Mouse (Mus musculus) ES-E14 (cell line): ENCODE measurements around the gene Gm40193. TPM values are rescaled to one million over a fixed set of nuclear protein-coding genes. Genes with fewer than 3 reads are reported as not detected.

Experiments
- DNase-seq: peaks from one replicate; pipeline ENCODE4 v3.0.0-alpha.2; 2013; ENCODE audit warnings: low read depth, low spot score
- H3K27ac ChIP-seq: 2 replicates; pipeline ENCODE4 v1.5.1; 2012; ENCODE audit warnings: low read depth, mild to moderate bottlenecking, low read length, moderate library complexity, mixed read lengths; ENCODE audit not compliant: poor library complexity, insufficient read depth, severe bottlenecking
- H3K36me3 ChIP-seq: 2 replicates; pipeline ENCODE4 v1.6.1; 2012; ENCODE audit warnings: mild to moderate bottlenecking, low read length, moderate library complexity, mixed read lengths; ENCODE audit not compliant: control insufficient read depth, poor library complexity, insufficient read depth, severe bottlenecking
- H3K4me1 ChIP-seq, 2 experiments: fragments of 150-350 bp in 1 of 2; sonication (generic) in 1 of 2; 2 replicates each; pipeline ENCODE4 v1.6.1; 2012; ENCODE audit warnings: low read length in 2 of 2, mild to moderate bottlenecking in 1 of 2, mixed read lengths in 1 of 2; ENCODE audit not compliant: control insufficient read depth in 2 of 2, insufficient read depth in 2 of 2, poor library complexity in 1 of 2
- H3K4me3 ChIP-seq, 2 experiments: fragments of 150-350 bp in 1 of 2; sonication (generic) in 1 of 2; 2 replicates each; pipeline ENCODE4 v1.5.1; 2012; ENCODE audit warnings: low read length in 2 of 2, low read depth in 1 of 2, mild to moderate bottlenecking in 1 of 2, mixed read lengths in 1 of 2; ENCODE audit not compliant: insufficient read depth in 1 of 2, poor library complexity in 1 of 2, severe bottlenecking in 1 of 2
- H3K9ac ChIP-seq: 2 replicates; pipeline ENCODE4 v1.6.1; 2012; ENCODE audit warnings: low read depth, mild to moderate bottlenecking, low read length, mixed read lengths; ENCODE audit not compliant: poor library complexity, insufficient read depth, severe bottlenecking
- H3K9me3 ChIP-seq: fragments of 150-350 bp; sonication (generic); 2 replicates; pipeline ENCODE4 v1.6.1; 2012; ENCODE audit warnings: low read depth, mild to moderate bottlenecking, low read length; ENCODE audit not compliant: control insufficient read depth, insufficient read depth
- CHD2 ChIP-seq: IDR thresholded peaks from 2 replicates; pipeline ENCODE4 v1.6.1; 2014; ENCODE audit warnings: mild to moderate bottlenecking, low read depth, low read length, inconsistent platforms
- HCFC1 ChIP-seq: IDR thresholded peaks from 2 replicates; pipeline ENCODE4 v1.6.1; 2012; ENCODE audit warnings: low read length, inconsistent platforms, borderline replicate concordance; ENCODE audit not compliant: insufficient read depth
- MAFK ChIP-seq: IDR thresholded peaks from 2 replicates; pipeline ENCODE4 v1.6.1; 2014; ENCODE audit warnings: mild to moderate bottlenecking, low read depth, low read length, inconsistent platforms; ENCODE audit not compliant: insufficient read depth
- ZC3H11A ChIP-seq: IDR thresholded peaks from 2 replicates; pipeline ENCODE4 v1.6.1; 2012; ENCODE audit warnings: low read depth, mild to moderate bottlenecking, inconsistent platforms, low read length, borderline replicate concordance
- ZNF384 ChIP-seq: IDR thresholded peaks from 2 replicates; pipeline ENCODE4 v1.6.1; 2012; ENCODE audit warnings: low read depth, low read length, inconsistent platforms
- in situ Hi-C, 2 experiments: fragments of 600-800 bp; cut with MboI; formaldehyde crosslinking; loops; one replicate each; pipeline ENCODE4 v1.15.1; 2025; ENCODE audit warnings: low sequenced_read_pairs in 2 of 2, inconsistent platforms in 1 of 2; ENCODE audit not compliant: unreplicated experiment in 2 of 2
- total RNA-seq: library from RNA; depleted of rRNA; stranded (reverse); fragments of 300-350 nt; gene quantifications from 2 replicates; pipeline ENCODE4 v1.2.3, GENCODE M21; 2012

The Gm40193 gene
- total RNA-seq, 1 experiment, result not detected

- H3K9ac ChIP-seq, result no peak overlapping the region
- DNase-seq, result no peak
- no peak for TF ChIP-seq HCFC1
- TF ChIP-seq ZNF384, result no peak
- no peak for TF ChIP-seq MAFK
- TF ChIP-seq ZC3H11A, result no peak
- TF ChIP-seq CHD2, result no peak
- H3K9me3 ChIP-seq, result no peaks in the 10 kb centered on the region
- no peak overlapping the region for H3K27ac ChIP-seq
- no peaks in the 10 kb centered on the region for H3K36me3 ChIP-seq
- peaks cover under 1 to 6% of the 10 kb centered on the region in 2 experiments; a peak in 2 of 4 replicates for H3K4me1 ChIP-seq
- in situ Hi-C loops, result no loop called here
- H3K4me3 ChIP-seq, result no peak overlapping the region
These were observed 18.8 kb upstream of the Gm40193 start for GRCm38 (mm10) chr11:70551526-70551925.

GRCm38 (mm10) chr11:70544496-70544895 lies 11.8 kb upstream of the Gm40193 start:
- DNase-seq, result no peak
- Histone ChIP-seq H3K36me3 (no peaks in the 10 kb centered on the region), H3K9me3 (no peaks in the 10 kb centered on the region), H3K4me3 (no peak overlapping the region), H3K27ac (no peak overlapping the region), H3K9ac (no peak overlapping the region), H3K4me1 (0 out of 4 replicates have a peak, but pooled peaks cover 0 to 1% of the 10 kb centered on the region in 2 experiments)
- in situ Hi-C loops, result no loop called here
- no peak for TF ChIP-seq CHD2
- no peak for TF ChIP-seq ZC3H11A
- TF ChIP-seq HCFC1, result no peak

GRCm38 (mm10) chr11:70541415-70541814 lies 8.7 kb upstream of the Gm40193 start:
- no peak overlapping the region for H3K27ac ChIP-seq
- no peaks in the 10 kb centered on the region for H3K4me1 ChIP-seq
- in situ Hi-C loops, result no loop called here
- no peak for DNase-seq
- no peaks in the 10 kb centered on the region for H3K36me3 ChIP-seq
- H3K9ac ChIP-seq, result no peak overlapping the region
- no peak overlapping the region for H3K4me3 ChIP-seq
- TF ChIP-seq ZC3H11A, result no peak
- no peak for TF ChIP-seq HCFC1
- no peak for TF ChIP-seq MAFK
- no peak for TF ChIP-seq CHD2
- no peak for TF ChIP-seq ZNF384
- no peaks in the 10 kb centered on the region for H3K9me3 ChIP-seq

GRCm38 (mm10) chr11:70540928-70541327 lies 8.2 kb upstream of the Gm40193 start:
- H3K9me3 ChIP-seq, result no peaks in the 10 kb centered on the region
- no peak for TF ChIP-seq CHD2
- no peak for TF ChIP-seq ZC3H11A
- TF ChIP-seq MAFK, result no peak
- TF ChIP-seq HCFC1, result no peak
- no peak for TF ChIP-seq ZNF384
- in situ Hi-C loops, result no loop called here
- DNase-seq, result no peak
- H3K36me3 ChIP-seq, result no peaks in the 10 kb centered on the region
- peak overlapping the region in 1 of 2 experiments; percentile 59; a peak in 3 of 4 replicates for H3K4me3 ChIP-seq
- no peak overlapping the region for H3K27ac ChIP-seq
- no peak overlapping the region for H3K9ac ChIP-seq
- H3K4me1 ChIP-seq, result no peaks in the 10 kb centered on the region
